Mouse (Mus musculus) ES-E14 (cell line): ENCODE results near the gene Miox.

ENCODE experiments used
- CHD2 ChIP-seq: IDR thresholded peaks from 2 replicates; pipeline ENCODE4 v1.6.1; 2014; ENCODE audit warnings: mild to moderate bottlenecking, low read depth, low read length, inconsistent platforms
- ZC3H11A ChIP-seq: IDR thresholded peaks from 2 replicates; pipeline ENCODE4 v1.6.1; 2012; ENCODE audit warnings: low read depth, mild to moderate bottlenecking, inconsistent platforms, low read length, borderline replicate concordance
- ZNF384 ChIP-seq: IDR thresholded peaks from 2 replicates; pipeline ENCODE4 v1.6.1; 2012; ENCODE audit warnings: low read depth, low read length, inconsistent platforms

DNA sequence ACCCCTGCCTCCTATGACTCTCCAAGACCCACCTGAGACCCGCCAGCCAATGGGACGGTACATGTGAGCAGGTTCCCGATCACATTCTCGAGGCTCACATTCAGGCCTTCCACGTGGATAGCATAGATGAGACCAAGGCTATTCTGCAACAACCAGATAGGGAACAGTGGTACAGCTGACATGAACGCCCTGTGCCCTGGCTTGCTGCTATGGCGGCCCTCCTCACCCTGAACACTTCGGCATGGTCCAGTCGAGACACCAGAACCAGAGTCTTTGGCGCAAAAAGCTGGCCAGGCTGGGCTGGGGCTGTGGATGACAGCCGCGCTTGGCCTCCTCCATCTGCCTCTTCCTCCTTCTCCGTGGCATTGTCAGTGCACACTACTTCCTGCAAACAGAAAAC lies 26.7 kb upstream of the Miox start:
- no peak for TF ChIP-seq CHD2
- TF ChIP-seq ZC3H11A, result no peak
- no peak for TF ChIP-seq ZNF384
